Mouse (Mus musculus): Measurements from ENCODE around the gene Dennd2c. TPM values are rescaled to one million over a fixed set of nuclear protein-coding genes. Genes with fewer than 3 reads are reported as not detected.
"Not testable (repeated sequence)": the region's sequence is repeated elsewhere in the genome, so short reads cannot be mapped to it uniquely, and the experiment has no call there.

The Dennd2c gene
- total and polyA plus RNA-seq, 2 experiments = 0.09 to 0.55 TPM

DNA sequence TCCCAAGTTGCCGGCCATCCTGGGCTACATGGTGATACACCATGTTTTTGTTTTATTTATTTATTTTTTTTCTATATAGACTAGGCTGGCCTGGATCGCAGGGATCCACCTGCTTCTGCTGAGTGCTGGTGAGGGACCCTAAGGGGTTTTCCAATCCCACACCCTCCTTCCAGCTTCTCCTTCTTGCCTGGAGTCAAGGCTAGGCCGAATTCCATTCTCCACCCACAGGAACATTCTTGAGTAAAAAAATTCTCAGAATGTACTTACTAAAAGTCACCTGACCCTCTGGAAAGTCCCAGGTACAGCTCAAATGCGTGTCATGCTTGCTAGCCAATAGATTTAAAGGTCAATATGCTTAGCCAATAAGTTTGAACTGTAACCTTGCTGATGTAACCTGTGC, 89.8 kb downstream of the Dennd2c start:
- Histone ChIP-seq H3K27ac (replicated peaks; ENCODE audit: insufficient read depth, low read depth, low read length) (no peak overlapping the region), H3K4me3 (ENCODE audit: insufficient read depth, low read depth, low read length) (no peak overlapping the region), H3K36me3 (ENCODE audit: control insufficient read depth, insufficient read depth, low read length) (no peaks in the 10 kb centered on the region), H3K27me3 (ENCODE audit: control insufficient read depth, insufficient read depth, low read length) (no peaks in the 10 kb centered on the region), H3K9ac (ENCODE audit: low read depth, low read length) (no peak overlapping the region), H3K4me1 (ENCODE audit: control insufficient read depth, insufficient read depth, low read length) (no peaks in the 10 kb centered on the region), H3K79me2 (ENCODE audit: control insufficient read depth, insufficient read depth, low read length) (no peaks in the 10 kb centered on the region)
- DNase-seq (ENCODE audit: extremely low read depth, low read depth, low spot score) = no peak
- TF ChIP-seq CTCF (IDR thresholded peaks at IDR 0.05; ENCODE audit: low read depth, low read length) (no peak), POLR2A (IDR thresholded peaks at IDR 0.05; ENCODE audit: extremely low read depth, insufficient read depth, low read length) (no peak)
- 91% methylated on average over 4 of the region's 4 CpGs for WGBS

DNA sequence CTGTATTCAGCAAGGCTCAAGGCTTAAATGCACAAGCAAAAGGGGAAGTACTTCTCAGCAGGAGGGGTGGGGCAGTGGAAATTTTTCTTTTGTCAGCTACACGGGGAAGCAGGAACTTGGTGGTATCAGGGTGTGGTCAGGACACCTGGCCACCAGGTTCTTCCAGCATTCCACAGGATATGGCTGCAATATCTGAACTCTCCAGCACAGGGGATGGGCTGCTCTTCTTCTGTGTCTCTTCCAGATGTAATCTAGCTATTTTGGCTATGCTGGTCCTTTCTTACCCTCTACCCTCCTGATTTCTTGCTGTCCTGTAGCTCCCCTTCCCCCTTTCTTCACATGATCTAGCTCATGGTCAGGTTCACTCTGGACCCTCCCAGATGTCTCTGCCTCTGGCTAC, 90.8 kb downstream of the Dennd2c start:
- Histone ChIP-seq H3K4me3 (ENCODE audit: insufficient read depth, low read depth, low read length) (no peak overlapping the region), H3K79me2 (ENCODE audit: control insufficient read depth, insufficient read depth, low read length) (no peaks in the 10 kb centered on the region), H3K9ac (ENCODE audit: low read depth, low read length) (no peak overlapping the region), H3K4me1 (ENCODE audit: control insufficient read depth, insufficient read depth, low read length) (no peaks in the 10 kb centered on the region), H3K27me3 (ENCODE audit: control insufficient read depth, insufficient read depth, low read length) (no peaks in the 10 kb centered on the region), H3K27ac (replicated peaks; ENCODE audit: insufficient read depth, low read depth, low read length) (no peak overlapping the region), H3K36me3 (ENCODE audit: control insufficient read depth, insufficient read depth, low read length) (no peaks in the 10 kb centered on the region)
- TF ChIP-seq CTCF (IDR thresholded peaks at IDR 0.05; ENCODE audit: low read depth, low read length) (no peak), POLR2A (IDR thresholded peaks at IDR 0.05; ENCODE audit: extremely low read depth, insufficient read depth, low read length) (no peak)
- WGBS = 83% methylated on average over 1 of the region's 1 CpGs
- no peak for DNase-seq (ENCODE audit: extremely low read depth, low read depth, low spot score)

DNA sequence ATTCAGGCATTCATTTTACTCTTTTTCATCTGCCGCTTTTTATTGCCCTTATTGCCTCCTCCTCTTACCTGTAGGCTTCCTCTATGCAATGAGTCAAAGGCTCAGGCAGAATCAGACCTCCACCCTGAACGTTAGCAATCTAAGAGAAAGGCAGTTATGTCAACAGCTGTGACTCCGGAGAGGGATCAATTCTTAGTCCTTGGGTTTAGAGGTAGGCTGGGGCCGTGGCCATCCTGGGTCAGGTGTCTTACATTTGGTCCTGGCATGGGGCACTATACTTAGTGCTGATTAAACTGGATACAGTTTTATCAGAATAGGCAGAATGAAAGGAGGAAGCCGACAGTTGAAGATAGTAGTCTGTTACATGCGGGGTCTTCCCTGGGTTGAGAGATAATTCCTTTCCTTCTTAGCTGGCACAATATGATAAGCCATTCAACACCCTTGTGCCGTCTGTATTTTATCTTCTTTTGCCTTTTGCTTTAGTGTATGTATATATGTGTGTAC, 94.0 kb downstream of the Dennd2c start:
- no peak overlapping the region for H3K27ac ChIP-seq (replicated peaks; ENCODE audit: insufficient read depth, low read depth, low read length)
- H3K4me1 ChIP-seq (ENCODE audit: control insufficient read depth, insufficient read depth, low read length) = no peaks in the 10 kb centered on the region
- no peaks in the 10 kb centered on the region for H3K79me2 ChIP-seq (ENCODE audit: control insufficient read depth, insufficient read depth, low read length)
- H3K4me3 ChIP-seq (ENCODE audit: insufficient read depth, low read depth, low read length) = no peak overlapping the region
- TF ChIP-seq CTCF (IDR thresholded peaks at IDR 0.05; ENCODE audit: low read depth, low read length) (no peak), POLR2A (IDR thresholded peaks at IDR 0.05; ENCODE audit: extremely low read depth, insufficient read depth, low read length) (no peak)
- H3K36me3 ChIP-seq (ENCODE audit: control insufficient read depth, insufficient read depth, low read length) = no peaks in the 10 kb centered on the region
- no peak overlapping the region for H3K9ac ChIP-seq (ENCODE audit: low read depth, low read length)
- DNase-seq (ENCODE audit: extremely low read depth, low read depth, low spot score) = no peak
- WGBS = 55% methylated on average over 7 of the region's 7 CpGs
- H3K27me3 ChIP-seq (ENCODE audit: control insufficient read depth, insufficient read depth, low read length) = no peaks in the 10 kb centered on the region

DNA sequence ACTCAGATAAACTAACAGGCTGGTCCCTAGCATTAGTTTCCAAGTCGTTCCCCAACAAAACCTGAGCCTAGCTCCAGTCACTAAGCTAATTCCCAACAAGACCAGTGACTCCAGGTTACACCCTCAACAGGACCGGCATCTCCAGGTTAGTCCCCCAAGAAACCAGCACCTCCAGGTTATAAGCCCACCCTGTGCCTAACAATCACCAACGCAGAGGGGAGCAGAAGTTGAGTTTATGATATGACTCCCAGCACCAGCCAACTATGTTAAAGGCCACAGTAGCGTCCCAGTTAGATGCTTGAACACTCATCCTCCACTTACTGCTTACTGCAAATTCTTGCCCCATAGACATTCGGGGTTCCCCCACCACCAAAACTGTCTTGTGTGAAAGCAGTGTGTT, 97.0 kb downstream of the Dennd2c start:
- no peak for TF ChIP-seq CTCF (IDR thresholded peaks at IDR 0.05; ENCODE audit: low read depth, low read length)
- TF ChIP-seq POLR2A (IDR thresholded peaks at IDR 0.05; ENCODE audit: extremely low read depth, insufficient read depth, low read length) = no peak

DNA sequence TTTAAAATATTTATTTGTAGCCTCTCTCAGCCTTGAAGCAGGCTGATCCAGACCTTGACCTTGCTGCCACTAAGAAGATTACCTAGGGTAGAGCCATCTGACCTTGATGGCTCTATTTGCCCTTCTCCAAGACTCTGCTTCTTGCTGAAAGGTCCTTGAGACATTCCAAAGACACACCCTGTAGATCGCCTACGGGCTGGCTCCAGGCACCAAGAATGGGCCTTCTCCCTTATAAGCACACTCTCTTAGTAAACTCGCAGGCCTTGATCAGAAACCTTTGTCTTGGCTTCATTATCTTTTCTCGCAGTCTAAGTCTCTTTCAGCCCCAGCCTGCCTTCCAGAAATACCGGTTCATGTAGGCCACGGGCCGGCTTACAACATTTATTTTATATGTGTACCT, 98.7 kb downstream of the Dennd2c start:
- not testable (repeated sequence) for H3K9ac ChIP-seq (ENCODE audit: low read depth, low read length); H3K27me3 ChIP-seq (ENCODE audit: control insufficient read depth, insufficient read depth, low read length); DNase-seq (ENCODE audit: extremely low read depth, low read depth, low spot score); H3K79me2 ChIP-seq (ENCODE audit: control insufficient read depth, insufficient read depth, low read length); H3K4me3 ChIP-seq (ENCODE audit: insufficient read depth, low read depth, low read length); H3K4me1 ChIP-seq (ENCODE audit: control insufficient read depth, insufficient read depth, low read length); H3K36me3 ChIP-seq (ENCODE audit: control insufficient read depth, insufficient read depth, low read length); H3K27ac ChIP-seq (replicated peaks; ENCODE audit: insufficient read depth, low read depth, low read length)
- 98% methylated on average over 7 of the region's 7 CpGs for WGBS

More for the DNA sequence above, 97.0 kb downstream of the Dennd2c start:
- Histone ChIP-seq H3K79me2 (ENCODE audit: control insufficient read depth, insufficient read depth, low read length) (no peaks in the 10 kb centered on the region), H3K27me3 (ENCODE audit: control insufficient read depth, insufficient read depth, low read length) (no peaks in the 10 kb centered on the region), H3K27ac (replicated peaks; ENCODE audit: insufficient read depth, low read depth, low read length) (no peak overlapping the region), H3K4me3 (ENCODE audit: insufficient read depth, low read depth, low read length) (no peak overlapping the region), H3K4me1 (ENCODE audit: control insufficient read depth, insufficient read depth, low read length) (no peaks in the 10 kb centered on the region), H3K36me3 (ENCODE audit: control insufficient read depth, insufficient read depth, low read length) (no peaks in the 10 kb centered on the region), H3K9ac (ENCODE audit: low read depth, low read length) (no peak overlapping the region)
- no peak for DNase-seq (ENCODE audit: extremely low read depth, low read depth, low spot score)
- WGBS = 89% methylated on average over 5 of the region's 5 CpGs

DNA sequence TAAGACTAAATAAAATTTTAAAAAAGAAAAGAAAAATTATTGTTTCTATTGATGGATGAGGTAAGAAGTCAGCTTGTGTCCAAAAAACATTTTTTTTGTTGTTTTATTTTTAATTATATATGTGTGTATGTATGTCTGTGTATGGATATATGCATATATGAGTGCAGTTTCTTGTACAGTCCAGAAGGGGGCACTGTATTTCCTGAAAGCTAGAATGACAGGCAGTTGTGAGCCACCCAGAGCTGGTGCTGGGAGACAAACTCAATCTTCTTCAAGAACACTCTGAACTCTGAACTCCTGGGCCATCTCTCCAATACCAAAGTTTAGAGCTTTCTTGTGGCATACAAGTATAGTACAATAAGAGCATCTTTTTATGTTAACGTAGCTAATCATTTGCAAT, 101.2 kb downstream of the Dennd2c start:
- H3K4me1 ChIP-seq (ENCODE audit: control insufficient read depth, insufficient read depth, low read length) = no peaks in the 10 kb centered on the region; the same call in 1 of the 2 replicates
- no peak overlapping the region for H3K27ac ChIP-seq (replicated peaks; ENCODE audit: insufficient read depth, low read depth, low read length)
- TF ChIP-seq CTCF (IDR thresholded peaks at IDR 0.05; ENCODE audit: low read depth, low read length) (no peak), POLR2A (IDR thresholded peaks at IDR 0.05; ENCODE audit: extremely low read depth, insufficient read depth, low read length) (no peak)
- no peak overlapping the region for H3K9ac ChIP-seq (ENCODE audit: low read depth, low read length)
- no peaks in the 10 kb centered on the region for H3K79me2 ChIP-seq (ENCODE audit: control insufficient read depth, insufficient read depth, low read length)
- no peaks in the 10 kb centered on the region for H3K27me3 ChIP-seq (ENCODE audit: control insufficient read depth, insufficient read depth, low read length)
- no peak for DNase-seq (ENCODE audit: extremely low read depth, low read depth, low spot score)
- H3K36me3 ChIP-seq (ENCODE audit: control insufficient read depth, insufficient read depth, low read length) = no peaks in the 10 kb centered on the region
- WGBS = 100% methylated on average over 1 of the region's 1 CpGs
- no peak overlapping the region for H3K4me3 ChIP-seq (ENCODE audit: insufficient read depth, low read depth, low read length)

Measured in liver, adult 2 months (tissue).